Mouse (Mus musculus): ENCODE results near the gene Insr.
"Not testable (repeated sequence)": the region's sequence is repeated elsewhere in the genome, so short reads cannot be mapped to it uniquely, and the experiment has no call there.

The Insr gene

GRCm38 (mm10) chr8:3187456-3187855 lies 92.0 kb downstream of the Insr start:
- no peak for DNase-seq (ENCODE audit: low read depth)

GRCm38 (mm10) chr8:3179930-3180329 lies 99.5 kb downstream of the Insr start:
- DNase-seq (ENCODE audit: low read depth), result peak; percentile 5

GRCm38 (mm10) chr8:3177440-3177839 lies 102.0 kb downstream of the Insr start:
- DNase-seq (ENCODE audit: low read depth), result no peak

- DNase-seq (ENCODE audit: low read depth), result no peak
Observed at GRCm38 (mm10) chr8:3172246-3172645, 107.2 kb downstream of the Insr start.

- no peak for DNase-seq (ENCODE audit: low read depth)
Observed at GRCm38 (mm10) chr8:3146506-3146905, 132.9 kb downstream of the Insr start.

- DNase-seq (ENCODE audit: low read depth), result not testable (repeated sequence)
Observed at GRCm38 (mm10) chr8:3100416-3100815, 179.0 kb downstream of the Insr start.
